Mouse (Mus musculus) neural tube, embryonic 12.5 days (tissue): ENCODE results near the gene Cpa3. TPM values are rescaled to one million over a fixed set of nuclear protein-coding genes. Genes with fewer than 3 reads are reported as not detected.

Experiments
- ATAC-seq: fragments of 200-750 bp; cut with Nextera tagmentation; 2 replicates; pipeline ENCODE4 v1.8.0; 2017; ENCODE audit warnings: low read depth, mild to moderate bottlenecking, moderate TSS enrichment, moderate library complexity; ENCODE audit not compliant: low FRiP score
- H3K27ac ChIP-seq: fragments of 300-500 bp; sonication (generic); 2 replicates; pipeline ENCODE4 v1.5.1; 2016
- H3K27me3 ChIP-seq: fragments of 300-500 bp; sonication (generic); replicated peaks from 2 replicates; pipeline ENCODE4 v1.6.1; 2016; ENCODE audit warnings: mild to moderate bottlenecking
- H3K36me3 ChIP-seq: fragments of 300-500 bp; sonication (generic); 2 replicates; pipeline ENCODE4 v1.6.1; 2016; ENCODE audit warnings: mild to moderate bottlenecking
- H3K4me1 ChIP-seq: fragments of 300-500 bp; sonication (generic); 2 replicates; pipeline ENCODE4 v1.6.1; 2016
- H3K4me2 ChIP-seq: fragments of 300-500 bp; sonication (generic); replicated peaks from 2 replicates; pipeline ENCODE4 v1.6.1; 2016; ENCODE audit warnings: mild to moderate bottlenecking
- H3K4me3 ChIP-seq: fragments of 300-500 bp; sonication (generic); 2 replicates; pipeline ENCODE4 v1.5.1; 2016
- H3K9ac ChIP-seq: fragments of 300-500 bp; sonication (generic); 2 replicates; pipeline ENCODE4 v1.6.1; 2016; ENCODE audit warnings: mild to moderate bottlenecking
- H3K9me3 ChIP-seq: fragments of 300-500 bp; sonication (generic); 2 replicates; pipeline ENCODE4 v1.6.1; 2016; ENCODE audit warnings: mild to moderate bottlenecking
- WGBS: fragments of 180-500 bp; shearing (Covaris S2); methylation state at CpG from one replicate; pipeline ENCODE4 v1.1.7; 2016; 5-methylcytosine and 5-hydroxymethylcytosine counted together
- polyA plus RNA-seq: library from polyadenylated mRNA; unstranded; fragments of >200 nt; fragmentation: Nextera tagmentation; extraction: Ambion mirVana; gene quantifications from 2 replicates; pipeline ENCODE4 v1.2.1, GENCODE M21; 2016

Gene Cpa3
- 0.59 and 0.70 TPM in 2 replicates for polyA plus RNA-seq

- 91% methylated on average over 3 of the region's 3 CpGs for WGBS
- Histone ChIP-seq H3K4me1 (no peaks in the 10 kb centered on the region), H3K9ac (no peak within 1 kb of the TSS), H3K27ac (no peak within 1 kb of the TSS), H3K27me3 (no peaks in the 10 kb centered on the region), H3K4me3 (no peak within 1 kb of the TSS), H3K4me2 (no peak within 1 kb of the TSS), H3K9me3 (no peaks in the 10 kb centered on the region), H3K36me3 (no peaks in the 10 kb centered on the region)
- no peak for ATAC-seq
Observed at GRCm38 (mm10) chr3:20242050-20242449, at the start of gene Cpa3. Cpa3 (minus strand) TSS chr3:20242181.

- no peak overlapping the region for H3K4me3 ChIP-seq
- H3K27me3 ChIP-seq: no peaks in the 10 kb centered on the region
- no peak for ATAC-seq
- no peak overlapping the region for H3K27ac ChIP-seq
- no peaks in the 10 kb centered on the region for H3K9me3 ChIP-seq
- H3K9ac ChIP-seq: no peak overlapping the region
- H3K4me1 ChIP-seq: no peaks in the 10 kb centered on the region
- H3K4me2 ChIP-seq: no peak overlapping the region
- no peaks in the 10 kb centered on the region for H3K36me3 ChIP-seq
Observed at GRCm38 (mm10) chr3:20291370-20291769, 49.4 kb upstream of the Cpa3 start.

- Histone ChIP-seq H3K9ac (no peak overlapping the region), H3K27me3 (no peaks in the 10 kb centered on the region), H3K9me3 (no peaks in the 10 kb centered on the region), H3K4me2 (no peak overlapping the region), H3K27ac (no peak overlapping the region), H3K4me1 (no peaks in the 10 kb centered on the region), H3K4me3 (no peak overlapping the region), H3K36me3 (no peaks in the 10 kb centered on the region)
- WGBS: 90% methylated on average over 2 of the region's 2 CpGs
- no peak for ATAC-seq
Observed at GRCm38 (mm10) chr3:20288761-20289160, 46.8 kb upstream of the Cpa3 start.

- WGBS: 70% methylated on average over 1 of the region's 1 CpGs
- no peaks in the 10 kb centered on the region for H3K27me3 ChIP-seq
- H3K4me1 ChIP-seq: no peaks in the 10 kb centered on the region
- H3K9me3 ChIP-seq: no peaks in the 10 kb centered on the region
- no peak overlapping the region for H3K4me2 ChIP-seq
- no peak overlapping the region for H3K4me3 ChIP-seq
- ATAC-seq: no peak
- no peaks in the 10 kb centered on the region for H3K36me3 ChIP-seq
- H3K9ac ChIP-seq: no peak overlapping the region
- no peak overlapping the region for H3K27ac ChIP-seq
Observed at GRCm38 (mm10) chr3:20281796-20282195, 39.8 kb upstream of the Cpa3 start.

GRCm38 (mm10) chr3:20275633-20276032, 33.7 kb upstream of the Cpa3 start, which contains the start of gene Cpb1:
Cpb1 (minus strand) TSS chr3:20275733.
- H3K4me3 ChIP-seq: no peak within 1 kb of the TSS
- H3K27me3 ChIP-seq: no peaks in the 10 kb centered on the region
- no peaks in the 10 kb centered on the region for H3K9me3 ChIP-seq
- WGBS: 91% methylated on average over 3 of the region's 3 CpGs
- no peak within 1 kb of the TSS for H3K27ac ChIP-seq
- H3K4me2 ChIP-seq: no peak within 1 kb of the TSS
- ATAC-seq: no peak
- H3K4me1 ChIP-seq: no peaks in the 10 kb centered on the region
- H3K9ac ChIP-seq: no peak within 1 kb of the TSS
- H3K36me3 ChIP-seq: no peaks in the 10 kb centered on the region

- Histone ChIP-seq H3K4me1 (no peaks in the 10 kb centered on the region), H3K27me3 (no peaks in the 10 kb centered on the region), H3K36me3 (no peaks in the 10 kb centered on the region), H3K27ac (no peak overlapping the region), H3K9ac (no peak overlapping the region), H3K9me3 (no peaks in the 10 kb centered on the region), H3K4me2 (no peak overlapping the region), H3K4me3 (no peak overlapping the region)
- WGBS: 52% methylated on average over 9 of the region's 9 CpGs
- no peak for ATAC-seq
Observed at GRCm38 (mm10) chr3:20254566-20255479, 12.8 kb upstream of the Cpa3 start.

GRCm38 (mm10) chr3:20243913-20244312, 1.9 kb upstream of the Cpa3 start:
- no peak for ATAC-seq
- WGBS: 93% methylated on average over 1 of the region's 1 CpGs
- no peak overlapping the region for H3K4me3 ChIP-seq

GRCm38 (mm10) chr3:20239741-20240140, 2.2 kb downstream of the Cpa3 start:
- H3K27ac ChIP-seq: no peak overlapping the region
- WGBS: 89% methylated on average over 3 of the region's 3 CpGs
- no peaks in the 10 kb centered on the region for H3K9me3 ChIP-seq
- no peaks in the 10 kb centered on the region for H3K4me1 ChIP-seq
- H3K36me3 ChIP-seq: no peaks in the 10 kb centered on the region
- no peak overlapping the region for H3K4me3 ChIP-seq
- H3K4me2 ChIP-seq: no peak overlapping the region
- no peak overlapping the region for H3K9ac ChIP-seq
- ATAC-seq: no peak
- no peaks in the 10 kb centered on the region for H3K27me3 ChIP-seq

More at GRCm38 (mm10) chr3:20243913-20244312, 1.9 kb upstream of the Cpa3 start:
- Histone ChIP-seq H3K27me3 (no peaks in the 10 kb centered on the region), H3K36me3 (no peaks in the 10 kb centered on the region), H3K9me3 (no peaks in the 10 kb centered on the region), H3K4me1 (no peaks in the 10 kb centered on the region), H3K9ac (no peak overlapping the region), H3K4me2 (no peak overlapping the region), H3K27ac (no peak overlapping the region)

GRCm38 (mm10) chr3:20236965-20237364, 5.0 kb downstream of the Cpa3 start:
- no peak for ATAC-seq
- no peak overlapping the region for H3K27ac ChIP-seq
- no peaks in the 10 kb centered on the region for H3K9me3 ChIP-seq
- H3K27me3 ChIP-seq: no peaks in the 10 kb centered on the region
- no peak overlapping the region for H3K4me2 ChIP-seq
- no peaks in the 10 kb centered on the region for H3K36me3 ChIP-seq
- WGBS: 88% methylated on average over 1 of the region's 1 CpGs
- no peak overlapping the region for H3K4me3 ChIP-seq
- H3K4me1 ChIP-seq: no peaks in the 10 kb centered on the region
- H3K9ac ChIP-seq: no peak overlapping the region

GRCm38 (mm10) chr3:20229027-20229426, 13.0 kb downstream of the Cpa3 start:
- H3K27me3 ChIP-seq: no peaks in the 10 kb centered on the region
- no peak overlapping the region for H3K9ac ChIP-seq
- H3K36me3 ChIP-seq: no peaks in the 10 kb centered on the region
- 94% methylated on average over 1 of the region's 1 CpGs for WGBS
- H3K27ac ChIP-seq: no peak overlapping the region
- no peak overlapping the region for H3K4me3 ChIP-seq
- ATAC-seq: no peak
- H3K4me1 ChIP-seq: no peaks in the 10 kb centered on the region
- no peaks in the 10 kb centered on the region for H3K9me3 ChIP-seq
- no peak overlapping the region for H3K4me2 ChIP-seq

GRCm38 (mm10) chr3:20225429-20225828, 16.6 kb downstream of the Cpa3 start:
- WGBS: 86% methylated on average over 2 of the region's 2 CpGs
- Histone ChIP-seq H3K4me2 (no peak overlapping the region), H3K36me3 (no peaks in the 10 kb centered on the region), H3K4me1 (no peaks in the 10 kb centered on the region), H3K27me3 (no peaks in the 10 kb centered on the region), H3K4me3 (no peak overlapping the region), H3K9ac (no peak overlapping the region), H3K27ac (no peak overlapping the region), H3K9me3 (no peaks in the 10 kb centered on the region)
- ATAC-seq: no peak

GRCm38 (mm10) chr3:20222926-20223698, 18.9 kb downstream of the Cpa3 start:
- H3K27ac ChIP-seq: no peak overlapping the region
- H3K4me1 ChIP-seq: no peaks in the 10 kb centered on the region
- 90% methylated on average over 9 of the region's 9 CpGs for WGBS
- ATAC-seq: no peak
- no peaks in the 10 kb centered on the region for H3K27me3 ChIP-seq
- no peaks in the 10 kb centered on the region for H3K9me3 ChIP-seq
- no peaks in the 10 kb centered on the region for H3K36me3 ChIP-seq
- H3K4me2 ChIP-seq: no peak overlapping the region
- H3K9ac ChIP-seq: no peak overlapping the region
- no peak overlapping the region for H3K4me3 ChIP-seq
